Mouse (Mus musculus) left cerebral cortex, postnatal 14 days (tissue): ENCODE results near the gene Mettl8. TPM values are rescaled to one million over a fixed set of nuclear protein-coding genes. Genes with fewer than 3 reads are reported as not detected.

Source experiments
- DNase-seq, 2 experiments: peaks; one replicate each; pipeline ENCODE4 v3.0.0; 2021 to 2022; ENCODE audit warnings: low spot score in 2 of 2, mixed read lengths in 1 of 2
- intact Hi-C: fragments of 180-260 bp; cut with DNase I; formaldehyde crosslinking; loops from one replicate; pipeline ENCODE4 v1.15.1; 2025
- total RNA-seq, 2 experiments: library from RNA; stranded (reverse); gene quantifications; 2 replicates each; pipeline ENCODE4 v1.2.3; 2021

Mettl8 gene
- total RNA-seq, 2 experiments from 2014 or later, result 12.5 to 12.7 TPM

GRCm38 (mm10) chr2:70944511-70945305 is 110.7 kb downstream of the Mettl8 start:
- intact Hi-C loops, result no loop called here
- DNase-seq, result no peak

- intact Hi-C loops, result no loop called here
Observed at GRCm38 (mm10) chr2:70940826-70941225, 114.6 kb downstream of the Mettl8 start.

DNA sequence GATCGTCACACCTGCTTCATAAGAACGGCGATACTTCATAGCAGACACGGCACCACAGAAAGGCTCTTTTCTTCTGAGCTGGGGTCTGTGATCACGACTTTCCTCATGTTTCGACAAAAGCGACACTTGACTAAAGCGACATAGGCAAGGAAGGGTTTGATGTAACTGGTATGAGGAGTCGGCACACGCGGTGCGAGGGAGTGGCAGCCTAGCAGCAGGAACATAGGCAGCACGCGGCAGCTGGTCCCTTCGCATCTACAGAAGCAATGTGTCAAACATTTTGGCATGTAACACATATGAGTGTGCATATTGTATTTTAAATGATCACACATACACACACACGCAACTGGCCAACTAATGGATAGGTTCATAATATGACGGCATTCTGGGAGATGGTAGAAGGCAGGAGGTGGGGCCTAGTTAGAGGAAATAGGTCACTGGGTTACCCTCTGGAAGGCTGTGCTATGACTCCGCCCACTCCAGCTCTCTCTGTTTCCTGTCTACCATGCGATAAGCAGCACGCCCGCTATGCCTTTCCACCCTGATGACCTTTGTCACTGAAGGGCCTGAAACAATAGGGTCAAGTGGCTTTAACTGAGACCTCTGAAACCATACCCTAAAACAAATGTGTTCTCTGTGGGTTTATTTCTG is 116.4 kb downstream of the Mettl8 start:
- peak in 1 of 2 experiments; percentile 59 for DNase-seq
- intact Hi-C loops, result no loop called here

More at GRCm38 (mm10) chr2:70940826-70941225, 114.6 kb downstream of the Mettl8 start:
- DNase-seq, result no peak

DNA sequence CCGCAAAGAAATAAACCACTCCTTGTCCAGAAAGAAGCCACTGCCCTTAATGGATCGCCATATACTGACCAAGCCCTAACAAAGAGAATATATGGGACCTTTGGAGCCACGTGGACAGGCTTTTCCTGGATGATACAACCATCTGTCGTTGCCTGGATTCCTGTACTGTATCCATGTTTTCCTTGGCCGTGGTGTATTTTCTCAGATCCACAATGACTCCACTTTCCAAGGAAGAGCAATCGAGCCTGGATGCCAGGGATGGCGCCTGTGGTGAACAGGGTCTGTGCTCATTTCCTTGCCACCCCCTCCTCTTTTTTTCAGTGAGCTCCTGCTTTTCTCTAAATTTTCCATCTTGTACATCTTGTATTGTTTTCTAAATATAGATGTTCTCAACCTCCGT is 120.6 kb downstream of the Mettl8 start:
- peak in 1 of 2 experiments; percentile 34 for DNase-seq
- intact Hi-C loops, result no loop called here

DNA sequence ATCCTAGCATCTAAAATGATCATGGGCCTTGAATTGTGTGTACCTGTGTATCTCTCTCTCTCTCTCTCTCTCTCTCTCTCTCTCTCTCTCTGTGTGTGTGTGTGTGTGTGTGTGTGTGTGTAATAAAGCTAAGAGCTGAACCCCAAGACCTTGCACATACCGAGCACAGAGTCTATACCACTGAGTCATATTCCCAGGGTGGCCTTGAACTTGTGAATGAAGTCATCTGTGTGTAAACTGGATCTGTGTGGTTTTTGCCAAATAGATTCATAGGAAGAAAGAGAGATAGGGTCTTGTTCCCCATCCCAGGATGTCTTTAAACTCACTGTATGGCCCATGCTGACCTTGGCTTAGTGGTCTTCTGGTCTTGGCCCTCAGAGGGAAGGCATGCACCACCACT is 121.9 kb downstream of the Mettl8 start:
- no peak for DNase-seq
- intact Hi-C loops, result no loop called here

- no peak for DNase-seq
- intact Hi-C loops, result no loop called here
Observed at GRCm38 (mm10) chr2:70932965-70933364, 122.4 kb downstream of the Mettl8 start.

- DNase-seq, result no peak
- intact Hi-C loops, result no loop called here
Observed at GRCm38 (mm10) chr2:70930631-70931288, 124.6 kb downstream of the Mettl8 start.

- DNase-seq, result no peak
- intact Hi-C loops, result no loop called here
Observed at GRCm38 (mm10) chr2:70929714-70930113, 125.7 kb downstream of the Mettl8 start.

DNA sequence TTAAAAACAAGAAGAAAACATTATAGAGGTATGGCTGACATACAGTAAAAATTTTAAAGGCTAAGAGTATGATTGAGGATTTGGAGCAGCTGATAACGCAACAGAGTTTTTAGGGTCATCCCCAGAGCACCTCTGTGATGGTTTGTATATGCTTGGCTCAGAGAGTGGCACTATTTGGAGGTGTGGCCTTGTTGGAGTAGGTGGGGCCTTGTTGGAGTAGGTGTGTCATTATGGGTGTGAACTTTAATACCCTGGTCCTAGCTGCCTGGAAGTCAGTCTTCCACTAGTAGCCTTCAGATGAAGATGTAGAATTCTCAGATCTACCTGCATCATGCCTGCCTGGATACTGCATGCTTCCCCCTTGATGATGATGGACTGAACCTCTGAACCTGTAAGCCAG is 131.3 kb downstream of the Mettl8 start:
- intact Hi-C loops, result no loop called here
- DNase-seq, result no peak

DNA sequence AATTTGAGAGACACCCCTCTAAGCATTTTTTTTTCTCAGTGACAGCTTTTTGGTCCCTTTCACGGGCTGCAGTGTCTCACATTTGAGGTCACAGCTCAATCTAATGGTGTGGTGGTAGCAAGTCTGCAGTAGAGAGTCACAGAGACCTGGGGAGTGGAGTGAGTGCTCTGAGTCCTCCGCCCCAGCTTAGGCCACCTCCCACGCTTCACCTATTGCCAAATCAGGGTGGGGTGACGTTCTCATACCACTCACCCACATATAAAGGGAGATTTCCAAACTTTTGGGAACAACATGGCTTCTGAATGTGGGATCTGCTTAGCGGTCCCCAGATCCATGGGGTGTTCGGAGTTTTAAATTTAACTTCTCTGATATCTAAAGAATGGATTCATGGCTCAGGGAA is 132.6 kb downstream of the Mettl8 start:
- no peak for DNase-seq
- intact Hi-C loops, result no loop called here

GRCm38 (mm10) chr2:70920937-70921596 is 134.3 kb downstream of the Mettl8 start:
- no peak for DNase-seq
- intact Hi-C loops, result no loop called here

- no peak for DNase-seq
- intact Hi-C loops, result loop anchor here (5.0 kb wide), 1 partner anchor 78 kb away; no protein-coding TSS in a partner anchor
Observed at GRCm38 (mm10) chr2:70919913-70920522, 135.4 kb downstream of the Mettl8 start.

DNA sequence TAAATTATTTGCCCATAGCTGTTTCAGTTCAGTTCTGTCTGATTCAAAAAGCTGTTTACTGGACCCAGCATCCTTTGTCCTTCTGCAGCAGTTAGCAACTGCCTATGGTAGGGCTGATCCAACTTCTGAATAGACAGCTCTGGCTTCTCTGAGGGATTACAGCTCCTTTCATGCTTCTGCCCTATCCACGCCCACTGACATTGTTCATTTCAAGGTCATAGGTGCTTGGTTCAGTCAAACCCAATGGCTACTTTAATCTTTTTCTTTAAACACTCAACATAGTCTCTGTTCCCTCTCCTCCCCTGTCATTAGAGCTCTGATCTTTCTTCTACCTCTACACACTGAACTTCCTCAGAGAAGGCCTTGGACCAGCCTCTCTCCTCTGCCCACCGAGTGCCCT is 136.9 kb downstream of the Mettl8 start:
- intact Hi-C loops, result loop anchor here (5.0 kb wide), 1 partner anchor 76 kb away; no protein-coding TSS in a partner anchor

More for the DNA sequence above, 136.9 kb downstream of the Mettl8 start:
- DNase-seq, result no peak

Other genes starting within 250 kb of the Mettl8 start
- 100 to 1,000 TPM in 1 of 2 experiments, 10 to 100 TPM in 1; 93.3 to 101 TPM for gene Tlk1, start 229.9 kb downstream of the Mettl8 start, total RNA-seq
- gene Dcaf17, start 255 bp downstream of the Mettl8 start, total RNA-seq, result 10 to 100 TPM; 11.0 to 12.1 TPM
- 1 to 10 TPM; 2.9 to 3.5 TPM for gene Cybrd1, start 62.3 kb upstream of the Mettl8 start, total RNA-seq
- 100 to 1,000 TPM; 137 to 146 TPM for gene Dync1i2, start 156.1 kb upstream of the Mettl8 start, total RNA-seq